Mouse (Mus musculus) CH12.LX (cell line): Measurements from ENCODE around the gene Fam3b.

Experiments used
- CHD2 ChIP-seq: IDR thresholded peaks from 2 replicates; pipeline ENCODE4 v1.6.1; 2011; ENCODE audit warnings: low read length, improper control_type of control experiment
- CTCF ChIP-seq, 2 experiments: IDR thresholded peaks in 1 of 2; conservative IDR thresholded peaks in 1 of 2; 2 replicates each; pipeline ENCODE4 v1.5.1; 2011 to 2012; ENCODE audit warnings: low read depth in 2 of 2, low read length in 2 of 2, improper control_type of control experiment in 1 of 2, inconsistent platforms in 1 of 2, mild to moderate bottlenecking in 1 of 2, moderate library complexity in 1 of 2
- EP300 ChIP-seq: IDR thresholded peaks from 2 replicates; pipeline ENCODE4 v1.6.1; 2011; ENCODE audit warnings: low read length, improper control_type of control experiment
- KAT2A ChIP-seq: IDR thresholded peaks from 2 replicates; pipeline ENCODE4 v1.6.1; 2012; ENCODE audit warnings: low read length, improper control_type of control experiment, inconsistent platforms; ENCODE audit not compliant: insufficient replicate concordance
- POLR2A ChIP-seq: IDR thresholded peaks from 2 replicates; pipeline ENCODE4 v1.6.1; 2011; ENCODE audit warnings: low read depth, mild to moderate bottlenecking, improper control_type of control experiment, low read length
- TBP ChIP-seq: conservative IDR thresholded peaks from 2 replicates; pipeline ENCODE4 v1.6.1; 2011; ENCODE audit warnings: low read depth, low read length, improper control_type of control experiment
- TCF12 ChIP-seq: IDR thresholded peaks from 2 replicates; pipeline ENCODE4 v1.6.1; 2014; ENCODE audit warnings: low read depth, mild to moderate bottlenecking, inconsistent platforms, low read length, improper control_type of control experiment
- USF1 ChIP-seq: IDR thresholded peaks from 2 replicates; pipeline ENCODE4 v1.6.1; 2014; ENCODE audit warnings: low read depth, mild to moderate bottlenecking, inconsistent platforms, low read length, improper control_type of control experiment
- USF2 ChIP-seq: conservative IDR thresholded peaks from 2 replicates; pipeline ENCODE4 v1.6.1; 2011; ENCODE audit warnings: low read depth, low read length, improper control_type of control experiment
- ZKSCAN1 ChIP-seq: IDR thresholded peaks from 2 replicates; pipeline ENCODE4 v1.6.1; 2012; ENCODE audit warnings: low read depth, inconsistent platforms, low read length, improper control_type of control experiment, borderline replicate concordance
- ZNF384 ChIP-seq: IDR thresholded peaks from 2 replicates; pipeline ENCODE4 v1.6.1; 2012; ENCODE audit warnings: low read depth, low read length, improper control_type of control experiment, inconsistent platforms

- TF ChIP-seq CTCF (conservative IDR thresholded peaks at IDR 0.05 in 1 of 2, IDR thresholded peaks at IDR 0.05 in 1 of 2; ENCODE audit: low read depth in 2 of 2, low read length in 2 of 2) (peak in 1 of 2 experiments; percentile 53; a peak in 2 of 4 replicates), POLR2A (no peak), CHD2 (no peak), USF2 (no peak), EP300 (no peak), USF1 (no peak), TCF12 (no peak), ZNF384 (no peak), TBP (no peak), ZKSCAN1 (no peak), KAT2A (no peak)
These were observed 2.3 kb downstream of the Fam3b start for GRCm38 (mm10) chr16:97512347-97512751.
